Mouse (Mus musculus): ENCODE results near the gene Eef1a2. TPM values are rescaled to one million over a fixed set of nuclear protein-coding genes. Genes with fewer than 3 reads are reported as not detected.

The Eef1a2 gene
- polyA plus RNA-seq, 2 experiments, result 0.29 TPM; not detected in 1

DNA sequence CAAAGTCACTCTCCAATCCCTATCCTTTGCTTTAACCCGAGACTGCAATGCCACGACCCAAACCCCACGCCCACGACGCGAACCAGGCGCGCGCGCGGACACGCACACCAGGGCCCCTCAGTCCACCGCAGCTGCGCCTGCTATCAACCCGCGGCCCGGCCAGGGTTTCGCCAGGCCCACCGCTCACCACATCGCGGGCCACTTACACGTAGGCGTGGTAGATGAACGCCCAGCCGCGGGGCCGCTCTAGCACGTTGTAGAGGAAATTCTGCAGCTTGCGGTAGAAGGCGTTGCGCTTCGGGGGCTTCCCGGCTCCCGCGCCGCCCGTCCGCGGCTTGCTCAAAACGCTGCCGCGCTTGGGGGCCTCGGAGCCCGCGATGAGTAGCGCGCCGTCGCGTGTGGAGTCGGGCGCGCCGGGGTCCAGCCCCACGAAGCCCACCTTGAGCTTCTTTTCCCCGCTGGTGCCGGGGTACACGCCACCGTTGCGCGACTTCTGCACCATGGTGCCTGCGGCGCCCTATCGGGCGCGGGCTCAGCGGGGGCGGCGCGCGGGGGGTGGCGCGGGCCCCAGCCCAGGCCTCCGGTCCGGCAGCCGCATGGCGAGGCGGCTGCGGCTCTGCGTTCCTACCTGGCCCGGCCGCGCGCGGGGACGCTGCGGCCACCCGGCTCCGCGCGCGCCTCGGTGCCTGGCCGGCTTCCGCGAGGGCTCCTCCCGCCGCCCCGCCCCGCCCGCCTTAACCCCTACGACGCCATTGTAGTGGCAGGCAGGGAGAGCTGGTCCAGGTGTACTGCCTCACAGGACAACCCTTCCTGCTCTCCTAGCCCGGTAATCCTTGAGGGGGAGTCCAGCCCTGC is 22.0 kb downstream of the Eef1a2 start, which contains the start of gene Kcnq2:
TSS of gene Kcnq2 (minus strand) at position 710 of the 855 bp plus-strand sequence.
- Histone ChIP-seq H3K27me3 (ENCODE audit: control insufficient read depth, insufficient read depth, low read length) (peaks cover 39% of the 10 kb centered on the region), H3K36me3 (ENCODE audit: control insufficient read depth, insufficient read depth, low read length) (no peaks in the 10 kb centered on the region), H3K4me1 (ENCODE audit: control insufficient read depth, insufficient read depth, low read length) (peaks cover 6% of the 10 kb centered on the region), H3K9me3 (ENCODE audit: control insufficient read depth, low read length) (no peaks in the 10 kb centered on the region), H3K9ac (ENCODE audit: low read depth, low read length, severe bottlenecking) (no peak within 1 kb of the TSS), H3K4me2 (replicated peaks; ENCODE audit: low read depth, low read length, severe bottlenecking) (peak within 1 kb of the TSS; percentile 56), H3K4me3 (replicated peaks; ENCODE audit: low read length) (peak within 1 kb of the TSS; percentile 38), H3K27ac (replicated peaks; ENCODE audit: low read depth, low read length) (no peak within 1 kb of the TSS)
- no peak for ATAC-seq (ENCODE audit: low FRiP score, low read depth)
- DNase-seq (ENCODE audit: low spot score), result no peak
- WGBS, result 1% methylated on average over 86 of the region's 104 CpGs
- TF ChIP-seq POLR2A (IDR thresholded peaks at IDR 0.05; ENCODE audit: borderline replicate concordance, extremely low read depth, insufficient read depth, insufficient read length), result no peak

DNA sequence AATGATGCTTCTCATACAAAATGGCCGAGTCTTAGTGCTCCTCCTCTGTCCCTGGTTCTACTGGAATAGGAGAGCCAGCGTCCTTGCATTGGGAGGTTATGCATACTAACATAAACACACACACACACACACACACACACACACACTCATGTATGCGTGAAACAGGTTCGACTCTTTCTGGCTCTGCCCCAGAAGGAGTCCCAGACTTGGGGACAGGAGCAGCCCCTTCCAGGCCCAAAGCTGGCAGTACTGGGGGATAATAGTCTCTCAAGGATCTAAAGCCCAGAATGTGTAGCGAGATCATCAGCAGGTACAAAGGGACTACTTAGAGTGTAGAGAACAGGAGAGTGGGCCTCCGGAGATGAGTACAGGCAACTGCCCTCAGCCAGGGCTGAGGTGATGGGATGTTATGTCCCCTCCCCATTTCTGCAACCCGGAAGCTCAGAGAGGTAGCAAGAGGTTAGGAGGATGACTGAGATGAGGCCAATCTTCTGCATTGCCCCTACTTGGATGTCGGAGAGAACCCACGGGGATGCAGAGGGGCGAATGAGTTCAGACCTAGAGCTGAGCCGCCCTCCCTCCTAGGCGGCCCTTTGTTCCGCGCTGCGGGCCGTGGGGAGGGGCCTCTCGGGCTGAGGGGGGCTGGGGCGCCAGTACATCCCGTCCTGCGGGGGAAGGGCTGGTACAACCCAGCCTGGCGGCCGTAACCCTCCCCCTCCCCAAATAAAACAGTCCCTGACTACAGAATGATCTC is 22.8 kb downstream of the Eef1a2 start:
- WGBS, result 7% methylated on average over 22 of the region's 22 CpGs
- H3K4me2 ChIP-seq (replicated peaks; ENCODE audit: low read depth, low read length, severe bottlenecking), result peak overlapping the region; percentile 56
- ATAC-seq (ENCODE audit: low FRiP score, low read depth), result no peak
- H3K9ac ChIP-seq (ENCODE audit: low read depth, low read length, severe bottlenecking), result no peak overlapping the region
- H3K4me1 ChIP-seq (ENCODE audit: control insufficient read depth, insufficient read depth, low read length), result peaks cover 6% of the 10 kb centered on the region
- no peaks in the 10 kb centered on the region for H3K36me3 ChIP-seq (ENCODE audit: control insufficient read depth, insufficient read depth, low read length)
- H3K9me3 ChIP-seq (ENCODE audit: control insufficient read depth, low read length), result no peaks in the 10 kb centered on the region
- DNase-seq (ENCODE audit: low spot score), result no peak
- TF ChIP-seq POLR2A (IDR thresholded peaks at IDR 0.05; ENCODE audit: borderline replicate concordance, extremely low read depth, insufficient read depth, insufficient read length), result no peak
- H3K4me3 ChIP-seq (replicated peaks; ENCODE audit: low read length), result peak overlapping the region; percentile 38
- H3K27ac ChIP-seq (replicated peaks; ENCODE audit: low read depth, low read length), result no peak overlapping the region
- H3K27me3 ChIP-seq (ENCODE audit: control insufficient read depth, insufficient read depth, low read length), result peaks cover 39% of the 10 kb centered on the region

DNA sequence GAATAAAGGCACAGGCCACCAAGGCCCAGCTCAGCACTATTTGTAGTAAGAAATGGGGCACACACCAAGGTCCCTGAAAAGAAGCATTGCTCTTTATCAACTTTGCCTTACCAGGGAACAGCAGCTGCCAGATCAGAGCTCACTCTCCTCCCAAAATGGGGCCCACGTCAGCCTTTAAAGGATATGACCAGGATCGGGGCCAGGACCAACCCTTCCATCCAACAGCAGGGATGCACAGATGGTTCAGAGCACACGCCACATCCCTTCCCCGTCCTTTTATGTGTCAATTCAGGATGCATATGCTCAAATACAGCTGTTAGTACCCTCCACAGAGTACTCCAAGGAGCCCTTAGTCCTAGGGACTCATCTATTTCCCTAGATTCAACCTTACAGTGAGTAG is 26.6 kb downstream of the Eef1a2 start:
- ATAC-seq (ENCODE audit: low FRiP score, low read depth) (no peak), DNase-seq (ENCODE audit: low spot score) (no peak)
- H3K4me1 ChIP-seq (ENCODE audit: control insufficient read depth, insufficient read depth, low read length), result peaks cover 6% of the 10 kb centered on the region
- H3K4me2 ChIP-seq (replicated peaks; ENCODE audit: low read depth, low read length, severe bottlenecking), result no peak overlapping the region
- peaks cover 18% of the 10 kb centered on the region for H3K27me3 ChIP-seq (ENCODE audit: control insufficient read depth, insufficient read depth, low read length)
- no peaks in the 10 kb centered on the region for H3K9me3 ChIP-seq (ENCODE audit: control insufficient read depth, low read length)
- no peak for TF ChIP-seq POLR2A (IDR thresholded peaks at IDR 0.05; ENCODE audit: borderline replicate concordance, extremely low read depth, insufficient read depth, insufficient read length)
- H3K36me3 ChIP-seq (ENCODE audit: control insufficient read depth, insufficient read depth, low read length), result no peaks in the 10 kb centered on the region
- no peak overlapping the region for H3K9ac ChIP-seq (ENCODE audit: low read depth, low read length, severe bottlenecking)
- 59% methylated on average over 4 of the region's 4 CpGs for WGBS
- H3K4me3 ChIP-seq (replicated peaks; ENCODE audit: low read length), result no peak overlapping the region
- H3K27ac ChIP-seq (replicated peaks; ENCODE audit: low read depth, low read length), result no peak overlapping the region

DNA sequence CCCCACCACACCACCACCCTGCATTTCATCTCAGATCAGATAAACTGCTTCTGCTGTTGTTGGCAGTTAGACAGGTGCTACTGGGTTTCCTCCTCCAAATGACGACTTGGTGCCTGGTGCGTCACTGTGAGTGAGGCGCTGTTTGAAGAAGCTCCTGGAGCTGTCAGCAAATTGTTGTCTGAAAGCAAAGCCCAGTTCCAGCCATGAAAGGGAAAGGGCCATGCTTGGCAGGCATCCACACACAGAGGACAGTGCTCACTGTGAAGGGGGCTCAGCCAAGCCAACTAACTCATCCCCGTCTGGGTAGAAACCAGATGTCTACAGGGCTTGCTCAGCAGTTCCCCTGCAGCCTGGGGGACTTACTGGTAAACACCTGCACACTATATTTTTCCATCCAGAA is 27.9 kb downstream of the Eef1a2 start:
- Histone ChIP-seq H3K4me3 (replicated peaks; ENCODE audit: low read length) (no peak overlapping the region), H3K4me2 (replicated peaks; ENCODE audit: low read depth, low read length, severe bottlenecking) (no peak overlapping the region), H3K9ac (ENCODE audit: low read depth, low read length, severe bottlenecking) (no peak overlapping the region), H3K36me3 (ENCODE audit: control insufficient read depth, insufficient read depth, low read length) (no peaks in the 10 kb centered on the region), H3K27ac (replicated peaks; ENCODE audit: low read depth, low read length) (no peak overlapping the region), H3K4me1 (ENCODE audit: control insufficient read depth, insufficient read depth, low read length) (no peaks in the 10 kb centered on the region), H3K9me3 (ENCODE audit: control insufficient read depth, low read length) (no peaks in the 10 kb centered on the region), H3K27me3 (ENCODE audit: control insufficient read depth, insufficient read depth, low read length) (peaks cover 5% of the 10 kb centered on the region)
- no peak for TF ChIP-seq POLR2A (IDR thresholded peaks at IDR 0.05; ENCODE audit: borderline replicate concordance, extremely low read depth, insufficient read depth, insufficient read length)
- DNase-seq (ENCODE audit: low spot score), result no peak
- WGBS, result 79% methylated on average over 4 of the region's 4 CpGs
- ATAC-seq (ENCODE audit: low FRiP score, low read depth), result no peak

DNA sequence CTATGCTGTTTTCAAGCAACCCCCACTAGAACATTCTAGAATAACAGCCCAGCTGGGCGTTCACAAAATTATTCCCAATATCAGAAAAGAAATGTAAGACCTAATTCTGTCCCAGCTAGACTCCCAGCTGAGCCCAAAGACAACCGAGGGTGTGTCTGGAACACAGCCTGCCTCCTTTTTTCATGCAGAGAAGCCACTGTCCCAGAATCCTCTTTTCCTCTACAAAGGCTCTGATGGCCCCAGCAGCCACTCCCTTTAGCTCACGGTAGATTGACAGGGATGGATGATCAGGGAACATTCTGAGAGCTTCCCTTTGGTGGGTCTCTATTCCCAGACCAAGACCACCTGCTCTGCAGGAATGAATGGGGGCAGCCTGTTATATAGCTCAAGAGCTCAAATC is 29.0 kb downstream of the Eef1a2 start:
- Histone ChIP-seq H3K4me3 (replicated peaks; ENCODE audit: low read length) (no peak overlapping the region), H3K4me2 (replicated peaks; ENCODE audit: low read depth, low read length, severe bottlenecking) (no peak overlapping the region), H3K27ac (replicated peaks; ENCODE audit: low read depth, low read length) (no peak overlapping the region), H3K4me1 (ENCODE audit: control insufficient read depth, insufficient read depth, low read length) (no peaks in the 10 kb centered on the region), H3K27me3 (ENCODE audit: control insufficient read depth, insufficient read depth, low read length) (no peaks in the 10 kb centered on the region), H3K36me3 (ENCODE audit: control insufficient read depth, insufficient read depth, low read length) (no peaks in the 10 kb centered on the region), H3K9me3 (ENCODE audit: control insufficient read depth, low read length) (no peaks in the 10 kb centered on the region), H3K9ac (ENCODE audit: low read depth, low read length, severe bottlenecking) (no peak overlapping the region)
- TF ChIP-seq POLR2A (IDR thresholded peaks at IDR 0.05; ENCODE audit: borderline replicate concordance, extremely low read depth, insufficient read depth, insufficient read length), result no peak
- 39% methylated on average over 3 of the region's 3 CpGs for WGBS
- no peak for DNase-seq (ENCODE audit: low spot score)
- no peak for ATAC-seq (ENCODE audit: low FRiP score, low read depth)
